Mouse (Mus musculus) right cerebral cortex, postnatal 36 days (tissue): Measurements from ENCODE around the gene Rtn2.
"Not testable (repeated sequence)": the region's sequence is repeated elsewhere in the genome, so short reads cannot be mapped to it uniquely, and the experiment has no call there.

ENCODE experiments used
- DNase-seq, 2 experiments: peaks; one replicate each; pipeline ENCODE4 v3.0.0; 2022; ENCODE audit warnings: low spot score in 2 of 2, mixed read lengths in 1 of 2

Rtn2 gene

GRCm38 (mm10) chr7:19268993-19269681 lies 13.3 kb upstream of the Rtn2 start:
- DNase-seq, result no peak

DNA sequence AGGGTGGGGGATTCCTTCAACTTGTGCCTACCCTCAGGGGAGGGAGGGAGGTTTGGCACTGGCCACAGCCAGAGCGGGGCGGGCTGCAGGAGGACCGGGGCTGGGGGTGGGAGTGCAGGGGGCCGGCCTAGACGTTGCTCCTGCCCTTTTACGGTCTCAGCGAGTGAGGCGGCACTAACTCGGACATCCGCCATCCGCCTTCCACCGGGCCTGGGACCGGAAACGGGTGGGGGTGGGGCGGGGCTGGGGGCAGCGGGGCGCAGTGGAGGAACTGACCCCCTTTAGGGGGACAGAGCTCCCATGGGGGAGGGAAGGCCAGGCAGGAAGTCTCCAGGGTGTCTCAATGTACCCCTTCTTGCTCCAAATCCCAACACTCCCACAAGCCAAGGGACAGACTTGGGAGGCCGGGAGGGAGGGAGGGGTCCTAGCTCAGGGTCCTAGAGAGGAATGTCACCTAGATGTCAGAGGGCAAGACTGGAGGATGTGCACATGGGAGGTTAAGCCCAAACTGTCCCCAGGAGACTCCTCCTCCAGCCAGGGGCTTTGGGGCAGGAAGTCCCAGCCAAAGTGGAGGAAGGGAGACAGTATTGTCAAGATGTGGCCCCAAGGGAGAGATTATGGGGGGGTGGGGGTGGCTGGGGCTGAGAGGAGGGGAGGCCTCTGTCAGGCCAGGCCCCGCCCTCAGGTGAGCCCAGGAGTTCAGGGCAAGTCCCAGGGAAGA lies 12.5 kb upstream of the Rtn2 start:
- no peak for DNase-seq

- no peak for DNase-seq
Measured at GRCm38 (mm10) chr7:19270509-19271237, 11.8 kb upstream of the Rtn2 start.

- peak; percentile 75 to 85 for DNase-seq
Measured at GRCm38 (mm10) chr7:19271238-19272172, 10.9 kb upstream of the Rtn2 start, which contains the start of gene Vasp. Vasp (minus strand) TSS chr7:19271817.

- DNase-seq, result no peak
Measured at GRCm38 (mm10) chr7:19272173-19272764, 10.2 kb upstream of the Rtn2 start.

GRCm38 (mm10) chr7:19276253-19276652 lies 6.2 kb upstream of the Rtn2 start:
- no peak for DNase-seq

GRCm38 (mm10) chr7:19279052-19279451 lies 3.4 kb upstream of the Rtn2 start:
- DNase-seq, result no peak

GRCm38 (mm10) chr7:19279581-19280114 lies 2.8 kb upstream of the Rtn2 start, which contains the start of gene Ppm1n:
Ppm1n (minus strand) TSS chr7:19280064.
- no peak for DNase-seq

DNA sequence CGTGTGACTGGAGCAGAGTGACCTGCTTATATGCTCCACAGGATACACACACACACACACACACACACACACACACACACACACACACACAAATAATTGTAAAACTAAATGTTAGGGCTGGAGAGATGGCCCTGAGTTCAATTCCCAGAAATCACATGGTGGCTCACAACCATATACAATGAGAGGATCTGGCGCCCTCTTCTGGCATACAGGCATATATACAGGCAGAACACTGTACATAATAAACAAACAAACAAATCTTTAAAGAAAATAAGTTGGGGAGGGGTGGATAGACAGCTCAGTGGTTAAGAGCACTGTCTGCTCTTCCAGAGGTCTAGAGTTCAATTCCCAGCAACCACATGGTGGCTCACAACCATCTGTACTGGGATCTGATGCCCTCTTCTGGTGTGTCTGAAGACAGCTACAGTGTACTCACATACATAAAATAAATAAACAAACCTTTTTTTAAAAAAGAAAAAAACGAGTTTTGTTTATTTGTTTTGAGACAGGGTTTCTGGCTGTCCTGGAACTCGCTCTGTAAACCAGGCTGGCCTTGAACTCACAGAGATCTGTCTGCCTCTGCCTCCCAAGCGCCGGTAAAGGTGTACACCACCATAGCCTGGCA lies 632 bp upstream of the Rtn2 start:
- not testable (repeated sequence) for DNase-seq

DNA sequence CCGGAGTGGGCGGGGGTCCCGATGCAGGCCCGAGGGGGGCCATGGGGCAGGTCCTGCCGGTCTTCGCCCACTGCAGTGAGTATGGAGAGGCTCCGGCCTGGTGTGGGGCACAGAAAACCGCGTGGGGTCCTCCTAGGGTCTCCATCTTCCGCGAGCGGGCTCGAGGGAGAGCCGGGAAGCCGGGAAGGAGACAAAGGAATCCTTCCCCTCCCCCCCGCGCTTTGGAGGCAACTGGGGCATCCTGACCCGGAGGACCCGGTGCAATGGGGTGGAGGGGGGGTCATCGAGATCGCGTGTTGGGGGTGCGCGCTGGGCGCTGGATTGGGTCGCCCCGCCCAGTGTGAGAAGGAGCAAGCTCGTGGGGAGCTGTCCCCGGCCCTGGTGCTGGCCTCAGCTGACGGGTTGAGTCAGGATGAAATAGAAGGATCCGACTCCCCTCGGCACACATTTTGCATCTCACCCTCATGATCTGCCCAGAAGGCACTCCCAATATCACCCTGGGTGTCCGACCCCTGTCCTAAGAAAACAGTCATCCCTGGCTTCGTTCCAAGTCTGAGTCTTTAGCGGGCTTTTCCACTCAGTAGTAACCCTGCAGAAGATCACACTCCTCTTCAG lies 474 bp downstream of the Rtn2 start:
- peak in 1 of 2 experiments; percentile 32 for DNase-seq

DNA sequence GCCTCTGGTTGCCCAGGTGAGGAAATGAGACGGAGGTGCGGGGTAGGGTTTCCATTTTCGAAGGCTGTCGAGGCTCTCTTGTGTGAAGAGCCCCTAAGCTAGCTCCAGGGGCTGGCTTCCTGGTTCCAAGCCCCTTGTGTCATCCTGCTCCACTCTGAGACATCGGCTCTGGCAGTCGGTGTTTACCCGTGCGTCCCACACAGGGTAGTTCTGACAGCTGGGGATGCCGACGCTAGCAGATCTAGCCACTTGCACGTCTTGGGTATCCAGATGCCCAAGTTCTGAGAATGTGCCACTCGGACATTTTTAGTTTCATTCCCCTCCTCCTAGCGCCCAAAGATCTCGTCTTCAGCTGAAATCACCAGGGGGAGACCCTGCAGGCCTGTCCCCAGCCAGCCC lies 981 bp downstream of the Rtn2 start:
- DNase-seq, result peak in 1 of 2 experiments; percentile 44

- DNase-seq, result no peak
Measured at GRCm38 (mm10) chr7:19284763-19285162, 2.3 kb downstream of the Rtn2 start.

GRCm38 (mm10) chr7:19290969-19291596 lies 8.7 kb downstream of the Rtn2 start:
- no peak for DNase-seq

DNA sequence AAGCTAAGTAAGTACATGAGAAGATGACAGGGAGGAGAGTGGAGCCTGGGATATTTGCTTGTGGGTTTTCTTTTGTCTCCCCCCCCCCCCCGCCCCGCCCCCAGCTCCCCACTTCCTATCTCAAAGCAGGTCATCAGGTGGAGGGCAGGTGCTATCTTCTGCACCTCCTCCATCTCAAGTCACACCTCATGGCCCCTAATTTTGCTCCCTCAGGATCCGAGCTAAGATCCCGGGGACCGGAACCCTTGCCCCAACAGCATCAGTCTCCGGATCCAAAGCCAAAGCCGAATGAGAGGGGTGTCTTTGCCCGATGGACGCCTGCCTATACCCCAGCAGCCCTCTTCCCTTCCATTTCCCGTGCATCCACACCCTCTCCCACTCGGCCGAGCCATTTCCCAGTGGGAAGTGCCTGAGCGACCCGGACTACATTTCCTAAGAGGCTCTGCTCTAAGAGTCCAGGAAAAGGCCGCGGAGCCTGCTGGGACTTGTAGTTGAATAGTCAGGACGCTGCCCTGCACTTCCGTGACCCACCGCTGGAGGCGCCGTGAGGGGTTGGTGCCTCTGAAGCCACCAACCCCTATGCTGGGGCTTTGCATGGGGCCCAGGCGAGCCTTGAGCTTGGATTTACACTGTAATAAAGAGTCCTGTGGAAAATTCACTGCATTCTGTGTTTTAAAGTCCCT lies 13.2 kb downstream of the Rtn2 start:
- DNase-seq, result peak; percentile 92 to 96

DNA sequence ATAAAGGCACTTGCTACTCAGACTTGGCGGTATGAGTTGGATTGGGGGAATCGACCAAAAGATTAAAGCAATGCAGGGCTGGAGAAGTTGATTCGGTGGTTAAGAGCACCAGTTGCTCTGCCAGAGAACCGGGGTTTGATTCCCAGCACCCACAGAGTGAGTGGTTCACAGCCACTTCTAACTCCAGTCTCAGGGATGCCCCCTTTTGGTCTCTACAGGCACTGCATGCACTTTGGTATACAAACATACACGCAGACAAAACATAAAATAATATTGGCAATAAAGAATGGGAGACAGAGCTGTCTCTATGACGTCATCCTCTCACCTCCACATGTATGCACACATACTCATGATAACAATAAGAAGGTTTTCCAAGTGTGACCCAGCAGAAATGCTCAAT lies 14.6 kb downstream of the Rtn2 start:
- no peak for DNase-seq

GRCm38 (mm10) chr7:19297794-19298193 lies 15.4 kb downstream of the Rtn2 start:
- DNase-seq, result no peak

DNA sequence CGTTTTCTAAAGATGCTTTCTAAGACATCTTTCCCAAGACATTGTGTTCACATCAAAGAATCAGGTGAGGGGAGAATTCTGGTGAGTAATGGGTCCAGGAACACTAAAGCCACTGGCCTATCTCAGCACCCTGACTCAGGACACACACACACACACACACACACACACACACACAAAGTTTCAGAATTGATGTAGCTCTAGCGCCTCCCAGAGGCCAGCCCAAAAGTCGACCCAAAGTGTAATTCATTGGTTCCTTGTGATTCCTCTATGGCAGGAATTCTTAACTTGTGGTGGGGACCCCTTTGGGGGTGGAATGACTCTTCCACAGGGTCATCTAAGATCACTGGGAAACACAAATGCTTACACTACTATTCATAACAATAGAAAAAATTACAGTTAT lies 16.8 kb downstream of the Rtn2 start:
- no peak for DNase-seq

DNA sequence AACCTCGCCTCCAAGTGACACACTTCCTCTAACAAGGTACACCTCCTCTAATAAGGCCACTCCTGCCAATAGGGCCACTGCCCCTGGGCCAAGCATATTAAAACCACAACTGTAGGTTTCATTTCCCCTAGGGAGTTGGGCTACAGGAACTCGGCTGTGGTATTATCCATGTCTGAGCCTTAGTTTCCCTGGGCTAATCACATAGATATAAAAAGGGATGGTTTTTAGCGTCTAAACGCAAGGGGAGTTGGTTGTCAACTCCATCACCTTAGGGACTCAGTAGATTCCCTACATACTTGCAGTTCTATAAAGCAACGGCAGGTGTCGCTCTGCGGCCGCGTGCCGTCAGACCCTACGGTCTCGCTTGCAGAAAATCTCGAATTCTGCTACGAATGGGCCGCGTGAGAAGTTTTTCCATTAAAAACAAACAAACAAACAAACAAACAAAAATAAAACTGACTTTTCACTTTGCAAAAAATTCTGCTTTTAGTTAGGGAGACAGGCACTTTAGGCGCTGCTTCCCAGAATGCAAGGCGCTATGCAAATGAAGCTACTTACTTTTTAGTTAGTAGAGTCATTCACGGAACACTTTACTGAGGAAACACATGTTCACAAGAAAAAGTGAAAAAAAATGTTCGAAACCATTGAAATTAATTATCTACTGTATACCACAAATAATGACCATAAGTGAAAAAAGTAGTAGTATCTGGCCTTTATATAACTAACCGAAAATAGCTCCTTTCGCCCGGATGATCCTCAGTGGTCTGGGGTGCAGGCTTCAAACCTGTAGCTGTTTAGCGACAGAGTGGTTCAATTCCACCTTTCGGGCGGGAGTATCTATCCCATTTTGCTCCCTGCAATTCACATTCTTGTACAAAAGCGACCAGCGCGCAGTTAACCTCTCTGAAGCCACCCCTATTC lies 18.3 kb downstream of the Rtn2 start:
- peak; percentile 57 to 70 for DNase-seq
